Comparison of ENCODE assay signal across 20 mouse cellular contexts in genomic region chr10:98145773-98146172, GRCm38 (mm10).
A peak's percentile ranks its signal among the peaks of the same experiment; 100 is the strongest.
DNase-seq lines count a peak whose midpoint lies in the region; ATAC-seq and TF ChIP-seq lines count a peak whose summit lies in the region.
"Had no signal": no experiment of that assay in that cellular context is flagged by ENCODE, and none has a peak within 500 bp of the region (broad histone marks: within the 10 kb centered on the region; RNA-seq: fewer than 3 reads in every experiment).

No protein-coding gene starts in this region.

- no peaks in the 10 kb centered on the region for H3K27me3 ChIP-seq in kidney, postnatal 0 days (ENCODE audit: insufficient read depth, low read length)
- H3K27me3 ChIP-seq: hindbrain, embryonic 15.5 days; kidney, embryonic 15.5 days; limb, embryonic 15.5 days; midbrain, embryonic 12.5 days had no signal

- peak; percentile 51 for TF ChIP-seq CTCF in kidney, postnatal 0 days (IDR thresholded peaks at IDR 0.05; ENCODE audit: low read depth)

- peak; percentile 16 for DNase-seq in kidney, postnatal 0 days (ENCODE audit: low spot score)
- no peak for DNase-seq in kidney, adult 8-10 months
- DNase-seq in 3T3-L1 (ENCODE audit: low read depth, low spot score), result peak; percentile 9
- peak; percentile 35 for DNase-seq in A20 (ENCODE audit: low read depth, low spot score)
- DNase-seq in NIH3T3 (ENCODE audit: low read depth), result peak; percentile 44
- no peak for DNase-seq in heart, postnatal 36 days
- DNase-seq in spleen, postnatal 10 days (ENCODE audit: low spot score in 2 of 2), result no peak
- DNase-seq: adrenal gland, adult 2 months; cerebellum, adult 11 months; cerebellum, postnatal 10 days; heart, postnatal 4 days; left cerebral cortex, postnatal 4 days; lung, postnatal 10 days had no signal

- ATAC-seq in kidney, postnatal 0 days (replicated peaks; ENCODE audit: low FRiP score, low read depth), result no peak
- ATAC-seq: intestine, embryonic 16.5 days had no signal

- H3K4me1 ChIP-seq in kidney, postnatal 0 days (replicated peaks; ENCODE audit: insufficient read depth, low read length), result no peaks in the 10 kb centered on the region
- H3K4me1 ChIP-seq: forebrain, embryonic 10.5 days; hindbrain, embryonic 15.5 days; kidney, embryonic 15.5 days; limb, embryonic 15.5 days; midbrain, embryonic 12.5 days had no signal

- no peak overlapping the region for H3K4me2 ChIP-seq in kidney, postnatal 0 days (ENCODE audit: low read length)
- H3K4me2 ChIP-seq: hindbrain, embryonic 15.5 days; kidney, embryonic 15.5 days; limb, embryonic 15.5 days; midbrain, embryonic 12.5 days had no signal

- no peak overlapping the region for H3K4me3 ChIP-seq in kidney, postnatal 0 days (replicated peaks; ENCODE audit: low read depth, low read length)
- H3K4me3 ChIP-seq: forebrain, embryonic 10.5 days; hindbrain, embryonic 15.5 days; kidney, embryonic 15.5 days; limb, embryonic 15.5 days; midbrain, embryonic 12.5 days had no signal

- no peak overlapping the region for H3K27ac ChIP-seq in kidney, postnatal 0 days
- H3K27ac ChIP-seq: forebrain, embryonic 10.5 days; hindbrain, embryonic 15.5 days; kidney, embryonic 15.5 days; limb, embryonic 15.5 days; liver, embryonic 14.5 days; midbrain, embryonic 12.5 days had no signal

- H3K9me3 ChIP-seq in kidney, postnatal 0 days (replicated peaks; ENCODE audit: low read length), result no peaks in the 10 kb centered on the region
- H3K9me3 ChIP-seq: forebrain, embryonic 10.5 days; hindbrain, embryonic 15.5 days; kidney, embryonic 15.5 days; limb, embryonic 15.5 days; midbrain, embryonic 12.5 days had no signal

- H3K36me3 ChIP-seq in kidney, postnatal 0 days (ENCODE audit: insufficient read depth, low read length), result no peaks in the 10 kb centered on the region
- H3K36me3 ChIP-seq: forebrain, embryonic 10.5 days; hindbrain, embryonic 15.5 days; kidney, embryonic 15.5 days; limb, embryonic 15.5 days; midbrain, embryonic 12.5 days had no signal

- intact Hi-C loops in heart, postnatal 36 days (cut with DNase I), result no loop called here

- 52% methylated on average over 1 of the region's 1 CpGs for WGBS in kidney, postnatal 0 days

- no peak overlapping the region for H3K9ac ChIP-seq in kidney, postnatal 0 days (ENCODE audit: low read depth, low read length)
- H3K9ac ChIP-seq: hindbrain, embryonic 15.5 days; kidney, embryonic 15.5 days; limb, embryonic 15.5 days; liver, embryonic 14.5 days; midbrain, embryonic 12.5 days had no signal

Comparison
In these comparisons a context has a peak if more than half of its experiments do, and no peak if none do; other contexts are left out.
1. DNase-seq: peak in kidney, postnatal 0 days (single experiment), 3T3-L1 (single experiment), A20 (single experiment) and NIH3T3 (single experiment); none in kidney, adult 8-10 months (0 of 2), heart, postnatal 36 days (0 of 2) and spleen, postnatal 10 days (0 of 2).